Mouse (Mus musculus): ENCODE results near the gene Atxn1. TPM values are rescaled to one million over a fixed set of nuclear protein-coding genes. Genes with fewer than 3 reads are reported as not detected.
A peak's percentile ranks its signal among the peaks of the same experiment; 100 is the strongest.

Gene Atxn1
- polyA plus RNA-seq, 1 experiment, result 2.5 TPM

- H3K27me3 ChIP-seq (ENCODE audit: control insufficient read depth, insufficient read depth, insufficient read length), result no peaks in the 10 kb centered on the region
- H3K36me3 ChIP-seq (ENCODE audit: control insufficient read depth, insufficient read depth), result no peaks in the 10 kb centered on the region
- H3ac ChIP-seq (ENCODE audit: control insufficient read depth, insufficient read length), result no peak overlapping the region
- H3K4me2 ChIP-seq (ENCODE audit: low read depth), result peak overlapping the region; percentile 32
- H3K79me2 ChIP-seq (ENCODE audit: control insufficient read depth, insufficient read depth), result no peaks in the 10 kb centered on the region
- no peak overlapping the region for H3K4me3 ChIP-seq
- peak; percentile 61 for TF ChIP-seq TCF3 (IDR thresholded peaks at IDR 0.05; ENCODE audit: insufficient read length, low read depth)
- TF ChIP-seq REST (IDR thresholded peaks at IDR 0.05; ENCODE audit: insufficient read depth, insufficient read length), result no peak
- TF ChIP-seq MYOD1 (IDR thresholded peaks at IDR 0.05; ENCODE audit: control insufficient read depth in 1 of 3, insufficient read length in 2 of 3, low read depth in 2 of 3), result peak; percentile 54 to 92 (median 86)
- TF ChIP-seq E2F4 (IDR thresholded peaks at IDR 0.05; ENCODE audit: insufficient read depth), result no peak
- TF ChIP-seq MAX (IDR thresholded peaks at IDR 0.05; ENCODE audit: low read depth), result no peak
- TF ChIP-seq TCF12 (IDR thresholded peaks at IDR 0.05; ENCODE audit: insufficient read depth, poor library complexity, severe bottlenecking), result peak; percentile 81
- TF ChIP-seq MYOG (IDR thresholded peaks at IDR 0.05; ENCODE audit: control insufficient read depth in 1 of 3, insufficient read depth in 1 of 3, insufficient read length in 2 of 3, low read depth in 2 of 3), result peak; percentile 66 to 96 (median 87)
- no peak for TF ChIP-seq POLR2A (IDR thresholded peaks at IDR 0.05; ENCODE audit: insufficient read length, low read depth)
- no peak for TF ChIP-seq SRF (IDR thresholded peaks at IDR 0.05; ENCODE audit: control insufficient read depth, insufficient read length, low read depth)
- TF ChIP-seq POLR2AphosphoS2 (IDR thresholded peaks at IDR 0.05; ENCODE audit: insufficient read length, low read depth), result no peak
- TF ChIP-seq CEBPB (IDR thresholded peaks at IDR 0.05; ENCODE audit: insufficient read depth, poor library complexity, severe bottlenecking), result no peak
- no peak for TF ChIP-seq USF1 (IDR thresholded peaks at IDR 0.05; ENCODE audit: low read depth)
These were observed 451.5 kb downstream of the Atxn1 start for GRCm38 (mm10) chr13:45513009-45513984.

- Histone ChIP-seq H3ac (ENCODE audit: control insufficient read depth, insufficient read length) (no peak overlapping the region), H3K4me3 (no peak overlapping the region), H3K36me3 (ENCODE audit: control insufficient read depth, insufficient read depth) (no peaks in the 10 kb centered on the region), H3K4me2 (ENCODE audit: low read depth) (peak overlapping the region; percentile 32), H3K27me3 (ENCODE audit: control insufficient read depth, insufficient read depth, insufficient read length) (no peaks in the 10 kb centered on the region), H3K79me2 (ENCODE audit: control insufficient read depth, insufficient read depth) (no peaks in the 10 kb centered on the region)
- TF ChIP-seq REST (IDR thresholded peaks at IDR 0.05; ENCODE audit: insufficient read depth, insufficient read length) (no peak), SRF (IDR thresholded peaks at IDR 0.05; ENCODE audit: control insufficient read depth, insufficient read length, low read depth) (no peak), E2F4 (IDR thresholded peaks at IDR 0.05; ENCODE audit: insufficient read depth) (no peak), USF1 (IDR thresholded peaks at IDR 0.05; ENCODE audit: low read depth) (no peak), MYOG (IDR thresholded peaks at IDR 0.05; ENCODE audit: control insufficient read depth in 1 of 3, insufficient read depth in 1 of 3, insufficient read length in 2 of 3, low read depth in 2 of 3) (no peak), CEBPB (IDR thresholded peaks at IDR 0.05; ENCODE audit: insufficient read depth, poor library complexity, severe bottlenecking) (no peak), POLR2AphosphoS2 (IDR thresholded peaks at IDR 0.05; ENCODE audit: insufficient read length, low read depth) (no peak), POLR2A (IDR thresholded peaks at IDR 0.05; ENCODE audit: insufficient read length, low read depth) (peak; percentile 26), MYOD1 (IDR thresholded peaks at IDR 0.05; ENCODE audit: control insufficient read depth in 1 of 3, insufficient read length in 2 of 3, low read depth in 2 of 3) (no peak)
These were observed 452.3 kb downstream of the Atxn1 start for GRCm38 (mm10) chr13:45512531-45512930.

GRCm38 (mm10) chr13:45511706-45512435, 452.9 kb downstream of the Atxn1 start:
- H3K4me3 ChIP-seq, result no peak overlapping the region
- H3ac ChIP-seq (ENCODE audit: control insufficient read depth, insufficient read length), result no peak overlapping the region
- TF ChIP-seq MYOD1 (IDR thresholded peaks at IDR 0.05; ENCODE audit: control insufficient read depth in 1 of 3, insufficient read length in 2 of 3, low read depth in 2 of 3), result no peak
- no peak for TF ChIP-seq POLR2AphosphoS2 (IDR thresholded peaks at IDR 0.05; ENCODE audit: insufficient read length, low read depth)
- no peak for TF ChIP-seq TCF12 (IDR thresholded peaks at IDR 0.05; ENCODE audit: insufficient read depth, poor library complexity, severe bottlenecking)
- TF ChIP-seq MYOG (IDR thresholded peaks at IDR 0.05; ENCODE audit: control insufficient read depth in 1 of 3, insufficient read depth in 1 of 3, insufficient read length in 2 of 3, low read depth in 2 of 3), result no peak
- no peak for TF ChIP-seq E2F4 (IDR thresholded peaks at IDR 0.05; ENCODE audit: insufficient read depth)
- no peak for TF ChIP-seq CEBPB (IDR thresholded peaks at IDR 0.05; ENCODE audit: insufficient read depth, poor library complexity, severe bottlenecking)
- no peak for TF ChIP-seq SRF (IDR thresholded peaks at IDR 0.05; ENCODE audit: control insufficient read depth, insufficient read length, low read depth)
- TF ChIP-seq REST (IDR thresholded peaks at IDR 0.05; ENCODE audit: insufficient read depth, insufficient read length), result no peak
- no peak for TF ChIP-seq MAX (IDR thresholded peaks at IDR 0.05; ENCODE audit: low read depth)
- TF ChIP-seq TCF3 (IDR thresholded peaks at IDR 0.05; ENCODE audit: insufficient read length, low read depth), result no peak
- no peak for TF ChIP-seq USF1 (IDR thresholded peaks at IDR 0.05; ENCODE audit: low read depth)
- no peak for TF ChIP-seq POLR2A (IDR thresholded peaks at IDR 0.05; ENCODE audit: insufficient read length, low read depth)
- H3K79me2 ChIP-seq (ENCODE audit: control insufficient read depth, insufficient read depth), result no peaks in the 10 kb centered on the region
- H3K27me3 ChIP-seq (ENCODE audit: control insufficient read depth, insufficient read depth, insufficient read length), result no peaks in the 10 kb centered on the region
- no peaks in the 10 kb centered on the region for H3K36me3 ChIP-seq (ENCODE audit: control insufficient read depth, insufficient read depth)
- H3K4me2 ChIP-seq (ENCODE audit: low read depth), result peak overlapping the region; percentile 32

GRCm38 (mm10) chr13:45509366-45509765, 455.4 kb downstream of the Atxn1 start:
- no peak overlapping the region for H3K4me3 ChIP-seq
- H3ac ChIP-seq (ENCODE audit: control insufficient read depth, insufficient read length), result no peak overlapping the region
- H3K36me3 ChIP-seq (ENCODE audit: control insufficient read depth, insufficient read depth), result no peaks in the 10 kb centered on the region
- TF ChIP-seq REST (IDR thresholded peaks at IDR 0.05; ENCODE audit: insufficient read depth, insufficient read length), result no peak
- TF ChIP-seq TCF3 (IDR thresholded peaks at IDR 0.05; ENCODE audit: insufficient read length, low read depth), result no peak
- no peak for TF ChIP-seq POLR2AphosphoS2 (IDR thresholded peaks at IDR 0.05; ENCODE audit: insufficient read length, low read depth)
- no peaks in the 10 kb centered on the region for H3K27me3 ChIP-seq (ENCODE audit: control insufficient read depth, insufficient read depth, insufficient read length)
- H3K79me2 ChIP-seq (ENCODE audit: control insufficient read depth, insufficient read depth), result no peaks in the 10 kb centered on the region
- no peak overlapping the region for H3K4me2 ChIP-seq (ENCODE audit: low read depth)

Data from myocyte (in vitro differentiated cells).